Mouse (Mus musculus) cortical plate, adult 2 months (tissue): ENCODE data around the gene Hbp1.

ENCODE experiments used
- CTCF ChIP-seq: fragments of 200-500 bp; IDR thresholded peaks from 2 replicates; pipeline ENCODE4 v1.5.1; 2011; ENCODE audit warnings: mild to moderate bottlenecking, control low read depth, low read length; ENCODE audit not compliant: insufficient read depth; ENCODE audit errors: extremely low read depth
- POLR2A ChIP-seq: fragments of 200-500 bp; IDR thresholded peaks from 2 replicates; pipeline ENCODE4 v1.6.1; 2011; ENCODE audit warnings: mild to moderate bottlenecking, low read length, control low read depth; ENCODE audit not compliant: insufficient read depth; ENCODE audit errors: extremely low read depth

DNA sequence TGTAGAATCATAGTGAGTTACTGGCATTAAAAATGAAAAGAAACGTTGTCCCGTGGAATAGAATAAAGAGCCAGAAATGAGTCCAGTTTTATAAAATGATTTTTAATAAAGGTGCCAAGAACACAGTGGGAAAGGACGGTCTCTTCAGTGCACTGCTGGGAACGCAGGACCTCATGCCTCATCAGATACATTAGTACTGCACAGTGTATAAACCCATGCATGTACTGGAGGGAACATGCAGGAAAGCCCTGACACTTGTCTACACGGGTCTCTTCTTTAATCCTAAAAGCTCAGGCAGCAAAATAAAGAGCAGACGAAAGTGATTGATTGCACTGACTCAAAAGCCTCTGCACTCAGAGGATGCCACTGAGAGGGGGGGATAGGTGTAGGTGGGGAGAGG, 59.6 kb downstream of the Hbp1 start:
- TF ChIP-seq CTCF (no peak), POLR2A (no peak)
